9 mouse cellular contexts compared by ENCODE assay signal in the genomic region with DNA sequence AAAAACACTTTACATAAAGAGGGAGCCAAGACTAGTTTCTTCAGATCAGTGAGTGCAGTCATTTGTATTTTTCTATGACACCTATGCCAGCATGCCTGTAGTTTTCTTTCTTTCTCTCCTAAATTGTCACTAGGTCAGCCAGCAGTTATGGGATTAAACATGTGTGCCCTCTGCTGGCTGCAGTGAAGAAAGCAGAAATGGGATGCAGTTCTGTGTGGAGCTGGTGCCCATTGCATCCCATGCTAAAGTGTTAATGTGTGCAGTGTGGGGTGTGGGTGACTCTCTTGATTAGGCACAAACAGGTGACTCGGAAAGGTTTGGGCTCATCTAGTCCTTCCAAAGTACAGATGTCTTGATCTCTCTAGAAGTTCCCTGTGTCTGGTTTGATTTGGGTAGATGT. TPM values are rescaled to one million over a fixed set of nuclear protein-coding genes. Genes with fewer than 3 reads are reported as not detected.
DNase-seq lines count a peak whose midpoint lies in the region; ATAC-seq and TF ChIP-seq lines count a peak whose summit lies in the region.
"Had no signal": no experiment of that assay in that cellular context is flagged by ENCODE, and none has a peak within 500 bp of the region (broad histone marks: within the 10 kb centered on the region; RNA-seq: fewer than 3 reads in every experiment).

No protein-coding gene starts in this region.

- DNase-seq in G1E (ENCODE audit: low spot score) = no peak
- DNase-seq in lung, adult 2 months = no peak
- DNase-seq in spleen, postnatal 4 days (ENCODE audit: low spot score in 2 of 2) = no peak
- no peak for DNase-seq in urinary bladder, postnatal 10 days (ENCODE audit: low spot score)

- peaks cover 33% of the 10 kb centered on the region for H3K36me3 ChIP-seq in intestine, postnatal 0 days (ENCODE audit: control insufficient read depth, insufficient read depth)
- peaks cover 2% of the 10 kb centered on the region; the same call in 1 of the 2 replicates for H3K36me3 ChIP-seq in intestine, embryonic 15.5 days
- H3K36me3 ChIP-seq in C2C12 (ENCODE audit: control insufficient read depth, insufficient read depth) (peaks cover 19% of the 10 kb centered on the region), G1E (replicated peaks) (peaks cover 56% of the 10 kb centered on the region)

- no peaks in the 10 kb centered on the region for H3K9me3 ChIP-seq in intestine, postnatal 0 days (ENCODE audit: control insufficient read depth)
- H3K9me3 ChIP-seq in intestine, embryonic 15.5 days = no peaks in the 10 kb centered on the region
- H3K9me3 ChIP-seq in G1E (replicated peaks) = no peaks in the 10 kb centered on the region
- H3K9me3 ChIP-seq: lung, embryonic 15.5 days had no signal

- no peak overlapping the region for H3K27ac ChIP-seq in intestine, postnatal 0 days (ENCODE audit: low read depth, low read length)
- no peak overlapping the region for H3K27ac ChIP-seq in intestine, embryonic 15.5 days
- no peak overlapping the region for H3K27ac ChIP-seq in embryonic fibroblast, embryonic 13.5 days (ENCODE audit: insufficient read depth, low read length)
- H3K27ac ChIP-seq: lung, embryonic 15.5 days had no signal

- no peak overlapping the region for H3K4me2 ChIP-seq in intestine, postnatal 0 days (replicated peaks; ENCODE audit: low read depth)
- H3K4me2 ChIP-seq in intestine, embryonic 15.5 days (replicated peaks) = no peak overlapping the region
- H3K4me2 ChIP-seq: lung, embryonic 15.5 days had no signal

- 93% methylated on average over 1 of the region's 1 CpGs for WGBS in intestine, postnatal 0 days
- WGBS in intestine, embryonic 15.5 days = 71% methylated on average over 1 of the region's 1 CpGs
- 78% methylated on average over 1 of the region's 1 CpGs for WGBS in lung, adult 2 months

- ATAC-seq in intestine, postnatal 0 days = no peak
- ATAC-seq in intestine, embryonic 15.5 days = no peak
- no peak for ATAC-seq in G1E (ENCODE audit: extremely low read depth, insufficient number of reproducible peaks, low FRiP score, poor library complexity, severe bottlenecking)

- TF ChIP-seq POLR2A in embryonic fibroblast, embryonic 13.5 days (IDR thresholded peaks at IDR 0.05; ENCODE audit: low read depth, low read length) = no peak
- no peak for TF ChIP-seq POLR2A in lung, adult 2 months (IDR thresholded peaks at IDR 0.05; ENCODE audit: borderline replicate concordance, extremely low read depth, low read depth, low read length)

- no peaks in the 10 kb centered on the region for H3K4me1 ChIP-seq in intestine, postnatal 0 days (replicated peaks; ENCODE audit: control insufficient read depth, insufficient read depth, low read length)
- no peaks in the 10 kb centered on the region for H3K4me1 ChIP-seq in intestine, embryonic 15.5 days (replicated peaks)
- no peaks in the 10 kb centered on the region for H3K4me1 ChIP-seq in G1E (ENCODE audit: insufficient read depth, low read depth, low read length)
- no peaks in the 10 kb centered on the region for H3K4me1 ChIP-seq in embryonic fibroblast, embryonic 13.5 days (ENCODE audit: control insufficient read depth, insufficient read depth, low read length)
- H3K4me1 ChIP-seq in lung, adult 2 months (ENCODE audit: control insufficient read depth, insufficient read depth, low read length) = no peaks in the 10 kb centered on the region
- H3K4me1 ChIP-seq: lung, embryonic 15.5 days had no signal

- no peaks in the 10 kb centered on the region for H3K79me3 ChIP-seq in C2C12 (ENCODE audit: low read depth)

- no peak overlapping the region for H3ac ChIP-seq in C2C12 (ENCODE audit: control insufficient read depth, insufficient read length, low read depth)

- H3K27me3 ChIP-seq in intestine, postnatal 0 days (replicated peaks; ENCODE audit: control insufficient read depth, insufficient read depth, low read length) = no peaks in the 10 kb centered on the region
- H3K27me3 ChIP-seq in intestine, embryonic 15.5 days (replicated peaks) = no peaks in the 10 kb centered on the region
- H3K27me3 ChIP-seq in C2C12 (ENCODE audit: control insufficient read depth, insufficient read depth, insufficient read length) = no peaks in the 10 kb centered on the region
- H3K27me3 ChIP-seq in G1E (ENCODE audit: insufficient read depth, low read length) = peaks cover under 1% of the 10 kb centered on the region; the same call in 1 of the 2 replicates
- H3K27me3 ChIP-seq: lung, embryonic 15.5 days had no signal

- no peaks in the 10 kb centered on the region for H3K79me2 ChIP-seq in C2C12 (ENCODE audit: control insufficient read depth, insufficient read depth)

- peak; percentile 80 for TF ChIP-seq CTCF in intestine, postnatal 0 days (IDR thresholded peaks at IDR 0.05; ENCODE audit: low read depth)
- TF ChIP-seq CTCF in C2C12 (IDR thresholded peaks at IDR 0.05; ENCODE audit: control insufficient read depth, insufficient read depth, insufficient read length) (peak; percentile 13), G1E (IDR thresholded peaks at IDR 0.05; ENCODE audit: low read depth, low read length) (peak; percentile 22; the same call in 1 of the 2 replicates)
- peak; percentile 50; the same call in 1 of the 2 replicates for TF ChIP-seq CTCF in embryonic fibroblast, embryonic 13.5 days (IDR thresholded peaks at IDR 0.05; ENCODE audit: borderline replicate concordance, insufficient read depth, low read length)
- TF ChIP-seq CTCF in lung, adult 2 months (IDR thresholded peaks at IDR 0.05; ENCODE audit: insufficient read depth, low read length) = peak; percentile 56; the same call in 1 of the 2 replicates

- no peak overlapping the region for H3K9ac ChIP-seq in intestine, postnatal 0 days (ENCODE audit: low read depth, low read length)
- H3K9ac ChIP-seq in intestine, embryonic 15.5 days = no peak overlapping the region
- H3K9ac ChIP-seq: lung, embryonic 15.5 days had no signal

- no peak overlapping the region for H3K4me3 ChIP-seq in intestine, postnatal 0 days (ENCODE audit: low read depth, low read length)
- H3K4me3 ChIP-seq in intestine, embryonic 15.5 days (replicated peaks) = no peak overlapping the region
- H3K4me3 ChIP-seq in C2C12 (ENCODE audit: insufficient read depth, poor library complexity, severe bottlenecking) (no peak overlapping the region), G1E (ENCODE audit: low read depth, low read length) (no peak overlapping the region)
- no peak overlapping the region for H3K4me3 ChIP-seq in embryonic fibroblast, embryonic 13.5 days (ENCODE audit: insufficient read depth, low read length)
- no peak overlapping the region for H3K4me3 ChIP-seq in lung, adult 2 months (replicated peaks; ENCODE audit: extremely low read depth, low read depth, low read length)
- H3K4me3 ChIP-seq: lung, embryonic 15.5 days had no signal

TF ChIP-seq in C2C12, 6 proteins besides CTCF, POLR2A, EP300 and RAD21:
- TF ChIP-seq MYOD1 (IDR thresholded peaks at IDR 0.05; ENCODE audit: control insufficient read depth, insufficient read length, low read depth) (no peak), USF1 (IDR thresholded peaks at IDR 0.05; ENCODE audit: low read depth) (no peak), FOSL1 (IDR thresholded peaks at IDR 0.05; ENCODE audit: insufficient read depth, low read length, poor library complexity, severe bottlenecking) (no peak), CEBPB (IDR thresholded peaks at IDR 0.05; ENCODE audit: low read depth) (no peak), MYOG (IDR thresholded peaks at IDR 0.05; ENCODE audit: control insufficient read depth, extremely low read depth, insufficient read length) (no peak), MAX (IDR thresholded peaks at IDR 0.05) (no peak)

RNA-seq across cellular contexts. Expression of a gene that starts 11.1 kb away (rescaled TPM):
- polyA plus RNA-seq in intestine, postnatal 0 days (2015; fragmentation: Nextera tagmentation; extraction: Ambion mirVana) = 1.5 and 1.9 TPM in 2 replicates
- 13.4 and 14.1 TPM in 2 replicates for polyA plus RNA-seq in intestine, embryonic 15.5 days (2015; fragmentation: Nextera tagmentation; extraction: Ambion mirVana)
- polyA plus RNA-seq in C2C12 (2012; fragmentation: generic; extraction: Trizol) (0.01 TPM), G1E (2012) (not detected in 2 replicates)
- total RNA-seq in G1E (2014; fragmentation: Nextera tagmentation) (not detected in 2 replicates), G1E (2017) (0.16 and 0.29 TPM in 2 replicates)
- not detected in 2 replicates for polyA plus RNA-seq in embryonic fibroblast, embryonic 13.5 days (2011; ENCODE audit: insufficient read length, low read depth, missing spikeins)
- polyA plus RNA-seq in lung, adult 2 months (2012; rRNA removed) = 20.3 and 20.5 TPM in 2 replicates

RNA-seq across cellular contexts. Expression of a gene that starts 37.2 kb away (rescaled TPM):
- 112 and 113 TPM in 2 replicates for polyA plus RNA-seq in intestine, postnatal 0 days (2015; fragmentation: Nextera tagmentation; extraction: Ambion mirVana)
- 243 and 269 TPM in 2 replicates for polyA plus RNA-seq in intestine, embryonic 15.5 days (2015; fragmentation: Nextera tagmentation; extraction: Ambion mirVana)
- polyA plus RNA-seq in C2C12 (2012; fragmentation: generic; extraction: Trizol) (328 TPM), G1E (2012) (43.7 and 74.3 TPM in 2 replicates)
- total RNA-seq in G1E (2014; fragmentation: Nextera tagmentation) (121 and 208 TPM in 2 replicates), G1E (2017) (207 and 279 TPM in 2 replicates)
- 50.3 and 89.4 TPM in 2 replicates for polyA plus RNA-seq in embryonic fibroblast, embryonic 13.5 days (2011; ENCODE audit: insufficient read length, low read depth, missing spikeins)
- 15.2 and 20.7 TPM in 2 replicates for polyA plus RNA-seq in lung, adult 2 months (2012; rRNA removed)

RNA-seq across cellular contexts. Expression of a gene that starts 37.7 kb away (rescaled TPM):
- 34.9 and 35.4 TPM in 2 replicates for polyA plus RNA-seq in intestine, postnatal 0 days (2015; fragmentation: Nextera tagmentation; extraction: Ambion mirVana)
- polyA plus RNA-seq in intestine, embryonic 15.5 days (2015; fragmentation: Nextera tagmentation; extraction: Ambion mirVana) = 26.4 and 27.1 TPM in 2 replicates
- polyA plus RNA-seq in C2C12 (2012; fragmentation: generic; extraction: Trizol) (12.8 TPM), G1E (2012) (15.3 and 19.0 TPM in 2 replicates)
- total RNA-seq in G1E (2014; fragmentation: Nextera tagmentation) (55.5 and 58.1 TPM in 2 replicates), G1E (2017) (17.9 and 22.5 TPM in 2 replicates)
- 31.6 and 32.1 TPM in 2 replicates for polyA plus RNA-seq in embryonic fibroblast, embryonic 13.5 days (2011; ENCODE audit: insufficient read length, low read depth, missing spikeins)
- polyA plus RNA-seq in lung, adult 2 months (2012; rRNA removed) = 49.8 and 63.9 TPM in 2 replicates

Comparison
In these comparisons a context has a peak if more than half of its experiments do, and no peak if none do; other contexts are left out.
1. CTCF ChIP-seq: peak in every context shown above with its lines; median percentile 80 in intestine, postnatal 0 days; 56 in lung, adult 2 months; 50 in embryonic fibroblast, embryonic 13.5 days; 22 in G1E; 13 in C2C12.